Mouse (Mus musculus) liver, embryonic 14.5 days (tissue): Measurements from ENCODE around the gene Shbg. TPM values are rescaled to one million over a fixed set of nuclear protein-coding genes. Genes with fewer than 3 reads are reported as not detected.
A peak's percentile ranks its signal among the peaks of the same experiment; 100 is the strongest.

Experiments used
- ATAC-seq: fragments of 200-750 bp; cut with Nextera tagmentation; 2 replicates; pipeline ENCODE4 v1.8.0; 2017; ENCODE audit warnings: moderate number of reproducible peaks, mild to moderate bottlenecking, moderate library complexity; ENCODE audit not compliant: insufficient read depth
- DNase-seq, 3 experiments: peaks; one replicate each; pipeline ENCODE4 v3.0.0-alpha.2; 2012 to 2013; ENCODE audit warnings: low read depth in 3 of 3, low spot score in 3 of 3
- H3K27ac ChIP-seq: fragments of 300-500 bp; sonication (generic); 2 replicates; pipeline ENCODE4 v1.5.1; 2014; ENCODE audit warnings: moderate library complexity, mild to moderate bottlenecking, control low read depth, inconsistent platforms
- H3K27me3 ChIP-seq: fragments of 300-500 bp; sonication (generic); 2 replicates; pipeline ENCODE4 v1.6.1; 2014; ENCODE audit warnings: mild to moderate bottlenecking, low read length, moderate library complexity; ENCODE audit not compliant: control insufficient read depth, insufficient read depth
- H3K36me3 ChIP-seq: fragments of 300-500 bp; sonication (generic); replicated peaks from 2 replicates; pipeline ENCODE4 v1.6.1; 2014; ENCODE audit warnings: low read depth; ENCODE audit not compliant: control insufficient read depth, insufficient read depth
- H3K4me1 ChIP-seq, 2 experiments: fragments of 200-500 bp in 1 of 2; fragments of 300-500 bp in 1 of 2; sonication (generic) in 1 of 2; replicated peaks; 2 replicates each; pipeline ENCODE4 v1.6.1; 2012 to 2014; ENCODE audit warnings: antibody characterized with exemption in 1 of 2, inconsistent platforms in 1 of 2, low read length in 1 of 2; ENCODE audit not compliant: control insufficient read depth in 2 of 2, insufficient read depth in 2 of 2
- H3K4me2 ChIP-seq: fragments of 300-500 bp; sonication (generic); 2 replicates; pipeline ENCODE4 v1.6.1; 2014; ENCODE audit warnings: low read depth, mild to moderate bottlenecking, control low read depth, moderate library complexity
- H3K4me3 ChIP-seq, 2 experiments: fragments of 200-500 bp in 1 of 2; fragments of 300-500 bp in 1 of 2; sonication (generic) in 1 of 2; 2 replicates each; pipeline ENCODE4 v1.5.1; 2012 to 2014; ENCODE audit warnings: low read depth in 2 of 2, low read length in 2 of 2, mild to moderate bottlenecking in 2 of 2, control low read depth in 1 of 2, inconsistent platforms in 1 of 2, moderate library complexity in 1 of 2; ENCODE audit not compliant: insufficient read depth in 1 of 2
- H3K9ac ChIP-seq: fragments of 300-500 bp; sonication (generic); replicated peaks from 2 replicates; pipeline ENCODE4 v1.6.1; 2014; ENCODE audit warnings: mild to moderate bottlenecking, control low read depth, moderate library complexity
- H3K9me3 ChIP-seq: fragments of 300-500 bp; sonication (generic); 2 replicates; pipeline ENCODE4 v1.6.1; 2016; ENCODE audit warnings: low read length, mixed read lengths; ENCODE audit not compliant: control insufficient read depth
- CTCF ChIP-seq: IDR thresholded peaks from 2 replicates; pipeline ENCODE4 v1.5.1; 2016; ENCODE audit warnings: antibody characterized with exemption, low read depth, control low read depth
- EP300 ChIP-seq: IDR thresholded peaks from 2 replicates; pipeline ENCODE4 v1.6.1; 2016; ENCODE audit warnings: antibody characterized with exemption, low read depth
- WGBS: fragments of 180-500 bp; shearing (Covaris S2); extraction: QIAGEN DNeasy Blood & Tissue Kit; methylation state at CpG from one replicate; pipeline ENCODE4 v1.1.7; 2014; ENCODE audit not compliant: insufficient replicate concordance; 5-methylcytosine and 5-hydroxymethylcytosine counted together
- polyA plus RNA-seq, 2 experiments: library from polyadenylated mRNA; depleted of rRNA in 1 of 2; stranded (reverse) in 1 of 2; unstranded in 1 of 2; fragments of >200 nt; fragmentation: Nextera tagmentation in 1 of 2; extraction: Ambion mirVana in 1 of 2; gene quantifications; 2 replicates each; pipeline versions ENCODE4 v1.2.1 to v1.2.3; 2012 to 2014

Gene Shbg
- polyA plus RNA-seq, 2 experiments: 21.4 to 28.4 TPM

DNA sequence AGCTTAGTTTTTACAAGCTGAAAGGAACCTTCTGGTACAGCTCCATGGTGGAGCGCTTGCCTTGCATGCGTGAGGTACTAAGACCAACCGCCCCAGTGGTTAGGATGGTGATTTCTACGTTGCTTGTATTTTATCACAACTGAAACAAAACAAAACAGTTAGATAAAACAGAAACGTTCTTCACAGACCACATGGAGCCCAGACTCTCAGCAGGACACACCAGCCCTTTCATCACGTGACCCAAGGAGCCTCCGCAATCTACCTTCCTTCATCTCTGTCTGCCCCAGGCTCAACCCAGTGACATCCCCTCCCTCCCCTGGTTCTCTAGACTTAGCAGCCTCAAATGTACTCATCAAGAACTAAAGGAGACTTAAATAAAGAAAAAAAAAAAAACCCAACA lies 8.3 kb downstream of the Shbg start:
- Histone ChIP-seq H3K4me2 (peak overlapping the region; percentile 43), H3K9me3 (no peaks in the 10 kb centered on the region), H3K9ac (peak overlapping the region; percentile 34), H3K4me1 (peaks cover 26 to 33% of the 10 kb centered on the region in 2 experiments), H3K27ac (peak overlapping the region; percentile 73), H3K4me3 (no peak overlapping the region), H3K36me3 (no peaks in the 10 kb centered on the region), H3K27me3 (no peaks in the 10 kb centered on the region)
- peak; percentile 46 for TF ChIP-seq EP300
- TF ChIP-seq CTCF: no peak
- no peak for DNase-seq
- ATAC-seq: peak; percentile 28; the same call in 1 of the 2 replicates
- WGBS: 17% methylated on average over 7 of the region's 7 CpGs

GRCm38 (mm10) chr11:69608525-69608924 lies 9.2 kb downstream of the Shbg start:
- Histone ChIP-seq H3K27me3 (no peaks in the 10 kb centered on the region), H3K9ac (peak overlapping the region; percentile 35; the same call in 1 of the 2 replicates), H3K4me1 (peaks cover 34 to 41% of the 10 kb centered on the region in 2 experiments), H3K27ac (peak overlapping the region; percentile 73), H3K4me3 (no peak overlapping the region), H3K36me3 (no peaks in the 10 kb centered on the region), H3K4me2 (no peak overlapping the region; the same call in 1 of the 2 replicates), H3K9me3 (no peaks in the 10 kb centered on the region)
- TF ChIP-seq CTCF (no peak), EP300 (no peak)
- DNase-seq: no peak
- ATAC-seq: peak; percentile 27; the same call in 1 of the 2 replicates
- 26% methylated on average over 3 of the region's 3 CpGs for WGBS

- WGBS: 62% methylated on average over 2 of the region's 2 CpGs
- TF ChIP-seq CTCF (no peak), EP300 (no peak)
- Histone ChIP-seq H3K4me3 (no peak overlapping the region), H3K27ac (no peak overlapping the region), H3K27me3 (no peaks in the 10 kb centered on the region), H3K4me2 (no peak overlapping the region; the same call in 1 of the 2 replicates), H3K4me1 (peaks cover 39 to 58% of the 10 kb centered on the region in 2 experiments), H3K36me3 (no peaks in the 10 kb centered on the region), H3K9me3 (no peaks in the 10 kb centered on the region), H3K9ac (no peak overlapping the region)
- ATAC-seq (no peak), DNase-seq (no peak)
Measured at GRCm38 (mm10) chr11:69606832-69607231, 10.9 kb downstream of the Shbg start.

DNA sequence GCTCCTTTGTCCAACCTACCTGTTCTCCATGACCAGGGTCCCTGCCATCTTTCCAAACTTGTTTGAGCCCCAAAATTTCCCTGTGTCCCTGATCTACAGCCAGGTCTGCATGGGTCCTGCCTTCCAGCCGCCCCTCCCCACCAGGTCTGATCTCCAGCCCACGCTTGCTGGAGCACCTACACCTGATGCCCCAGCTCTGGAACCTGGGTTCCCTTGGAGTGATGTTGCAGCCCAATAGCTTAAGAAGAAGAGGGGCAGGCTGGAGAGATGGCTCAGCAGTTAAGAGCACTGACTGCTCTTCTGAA lies 11.3 kb downstream of the Shbg start:
- H3K36me3 ChIP-seq: no peaks in the 10 kb centered on the region
- peak overlapping the region; percentile 52 to 69 for H3K4me3 ChIP-seq
- H3K4me2 ChIP-seq: peak overlapping the region; percentile 98
- peak overlapping the region; percentile 83 for H3K27ac ChIP-seq
- DNase-seq: no peak
- peaks cover 42 to 62% of the 10 kb centered on the region in 2 experiments for H3K4me1 ChIP-seq
- no peak for ATAC-seq
- 62% methylated on average over 2 of the region's 2 CpGs for WGBS
- H3K27me3 ChIP-seq: no peaks in the 10 kb centered on the region
- no peaks in the 10 kb centered on the region for H3K9me3 ChIP-seq
- peak overlapping the region; percentile 77 for H3K9ac ChIP-seq
- no peak for TF ChIP-seq CTCF
- TF ChIP-seq EP300: no peak

- Histone ChIP-seq H3K9ac (peak within 1 kb of the TSS; percentile 86), H3K4me3 (peak within 1 kb of the TSS; percentile 69 to 71), H3K27ac (peak within 1 kb of the TSS; percentile 83), H3K4me2 (peak within 1 kb of the TSS; percentile 98), H3K4me1 (peaks cover 47 to 68% of the 10 kb centered on the region in 2 experiments), H3K9me3 (no peaks in the 10 kb centered on the region), H3K27me3 (no peaks in the 10 kb centered on the region), H3K36me3 (peaks cover 2% of the 10 kb centered on the region)
- ATAC-seq: peak; percentile 90
- WGBS: 4% methylated on average over 32 of the region's 32 CpGs
- TF ChIP-seq CTCF (no peak), EP300 (peak; percentile 58)
- peak; percentile 88 to 91 (median 90) for DNase-seq
Measured at GRCm38 (mm10) chr11:69605726-69606490, 11.8 kb downstream of the Shbg start, which contains the start of gene Atp1b2. Gene Atp1b2, minus strand, starts transcription at chr11:69605942.
